Mouse (Mus musculus) megakaryocyte, adult 5-6 weeks (primary cell): ENCODE measurements around the gene Lipt2. TPM values are rescaled to one million over a fixed set of nuclear protein-coding genes. Genes with fewer than 3 reads are reported as not detected.

Experiments used
- total RNA-seq, 2 experiments: library from RNA; stranded (forward) in 1 of 2; stranded (reverse) in 1 of 2; fragments of 153-499, 151-499 nt in 1 of 2; fragments of 221-1000, 200-1000 nt in 1 of 2; gene quantifications; 2 replicates each; pipeline versions ENCODE4 v1.2.3 to v1.2.4; 2015 to 2017

Lipt2 gene
- total RNA-seq, 2 experiments from 2014 or later = 4.6 to 10.9 TPM

Other genes starting within 250 kb of the Lipt2 start
- 13.2 and 13.7 TPM in 2 replicates for gene Rnf169, start 178.8 kb upstream of the Lipt2 start, total RNA-seq (2015)
- 19.5 and 22.0 TPM in 2 replicates for gene Rnf169, start 178.8 kb upstream of the Lipt2 start, total RNA-seq (2017)
- not detected in 2 replicates for gene Chrdl2, start 153.1 kb upstream of the Lipt2 start, total RNA-seq (2015)
- gene Chrdl2, start 153.1 kb upstream of the Lipt2 start, total RNA-seq (2017) = not detected in 2 replicates
- 37.3 and 37.8 TPM in 2 replicates for gene Pold3, start 37.7 kb upstream of the Lipt2 start, total RNA-seq (2015)
- gene Pold3, start 37.7 kb upstream of the Lipt2 start, total RNA-seq (2017) = 109 and 112 TPM in 2 replicates
- 18.0 and 21.1 TPM in 2 replicates for gene Kcne3, start 17.2 kb downstream of the Lipt2 start, total RNA-seq (2015)
- 12.0 and 19.5 TPM in 2 replicates for gene Kcne3, start 17.2 kb downstream of the Lipt2 start, total RNA-seq (2017)
- 9.8 and 11.9 TPM in 2 replicates for gene Pgm2l1, start 68.1 kb downstream of the Lipt2 start, total RNA-seq (2015)
- gene Pgm2l1, start 68.1 kb downstream of the Lipt2 start, total RNA-seq (2017) = 7.7 and 9.6 TPM in 2 replicates
- gene P4ha3, start 126.2 kb downstream of the Lipt2 start, total RNA-seq (2015) = not detected in 2 replicates
- not detected in 2 replicates for gene P4ha3, start 126.2 kb downstream of the Lipt2 start, total RNA-seq (2017)
- 51.1 and 55.6 TPM in 2 replicates for gene C2cd3, start 213.0 kb downstream of the Lipt2 start, total RNA-seq (2015)
- gene C2cd3, start 213.0 kb downstream of the Lipt2 start, total RNA-seq (2017) = 21.0 and 24.1 TPM in 2 replicates
- 10.6 and 12.9 TPM in 2 replicates for gene Ppme1, start 213.0 kb downstream of the Lipt2 start, total RNA-seq (2015)
- 19.9 and 27.5 TPM in 2 replicates for gene Ppme1, start 213.0 kb downstream of the Lipt2 start, total RNA-seq (2017)